Mouse (Mus musculus): ENCODE data around the gene Slc13a5.

DNA sequence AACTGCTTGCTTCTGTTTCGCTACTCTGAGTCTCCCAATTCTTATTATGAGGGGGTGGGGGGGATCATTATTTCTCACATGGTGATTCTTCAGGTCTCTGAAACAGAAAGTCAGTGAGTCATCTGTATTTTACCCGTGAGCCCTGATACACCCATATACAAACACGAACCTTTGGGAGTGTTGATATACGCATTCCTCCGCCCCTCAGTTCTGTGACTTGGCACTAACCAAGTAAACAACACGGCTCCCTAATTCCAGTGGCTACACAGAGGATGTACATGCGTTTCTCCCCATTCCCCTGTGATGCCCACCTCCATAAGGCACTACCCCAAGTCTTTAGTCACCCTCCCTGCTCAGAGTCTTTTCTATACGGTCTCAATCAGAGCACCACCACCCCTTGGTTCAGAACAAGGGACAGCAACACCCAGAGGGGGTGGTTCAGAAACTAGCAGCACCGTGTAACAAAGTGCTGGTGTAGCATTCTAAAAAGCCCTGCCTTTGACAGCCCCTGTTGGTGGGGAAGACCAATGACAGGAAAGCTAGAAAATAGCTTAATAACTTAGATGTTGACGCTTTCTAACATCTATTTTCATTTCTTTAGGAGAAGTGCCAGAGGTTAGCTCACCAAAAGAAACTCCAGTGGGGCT lies 44.5 kb upstream of the Slc13a5 start:
- TF ChIP-seq EP300 (IDR thresholded peaks at IDR 0.05; ENCODE audit: low read depth in 1 of 2, low read length in 2 of 2) (no peak), POLR2AphosphoS2 (IDR thresholded peaks at IDR 0.05; ENCODE audit: low read length) (no peak), CTCF (IDR thresholded peaks at IDR 0.05 in 2 of 3, conservative IDR thresholded peaks at IDR 0.05 in 1 of 3; ENCODE audit: control insufficient read depth in 1 of 3, insufficient read depth in 1 of 3, low read depth in 2 of 3, low read length in 3 of 3, poor library complexity in 1 of 3, severe bottlenecking in 1 of 3) (no peak), TBP (IDR thresholded peaks at IDR 0.05; ENCODE audit: low read depth, low read length) (no peak), GATA1 (IDR thresholded peaks at IDR 0.05; ENCODE audit: low read depth, low read length) (no peak), TCF12 (IDR thresholded peaks at IDR 0.05; ENCODE audit: low read depth, low read length) (no peak), JUND (IDR thresholded peaks at IDR 0.05; ENCODE audit: low read depth, low read length) (no peak), USF1 (IDR thresholded peaks at IDR 0.05; ENCODE audit: low read depth, low read length) (no peak), BHLHE40 (IDR thresholded peaks at IDR 0.05; ENCODE audit: borderline replicate concordance, low read depth, low read length) (no peak)

Measured in MEL (cell line).